Mouse (Mus musculus): ENCODE data around the gene Mast2. TPM values are rescaled to one million over a fixed set of nuclear protein-coding genes. Genes with fewer than 3 reads are reported as not detected.

The Mast2 gene
- polyA plus RNA-seq, 1 experiment: 224 TPM

DNA sequence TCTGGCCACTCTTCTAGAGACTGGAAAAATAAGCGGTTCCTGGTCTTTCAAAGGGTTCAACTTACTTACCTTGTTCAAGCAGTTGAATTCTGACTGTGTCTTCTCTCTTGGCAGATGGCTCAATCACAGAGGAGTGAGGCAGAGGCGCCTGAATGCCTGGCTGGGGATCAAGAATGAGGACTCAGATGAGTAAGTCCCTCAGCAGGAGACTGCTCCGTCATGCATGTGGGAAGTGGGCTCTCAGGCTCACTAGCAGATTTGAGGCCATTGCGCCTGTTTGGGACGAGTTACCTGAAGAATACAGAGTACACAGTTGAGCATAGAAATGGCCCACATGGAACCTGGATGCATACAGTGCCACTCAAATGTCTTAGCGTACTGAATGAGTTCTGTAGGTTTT lies 172.4 kb downstream of the Mast2 start:
- WGBS: 92% methylated on average over 6 of the region's 6 CpGs
- H3K27me3 ChIP-seq (ENCODE audit: control insufficient read depth, insufficient read depth, low read length): no peaks in the 10 kb centered on the region
- H3K36me3 ChIP-seq (ENCODE audit: control insufficient read depth, insufficient read depth, low read length): peaks cover 8% of the 10 kb centered on the region; the same call in 1 of the 2 replicates

DNA sequence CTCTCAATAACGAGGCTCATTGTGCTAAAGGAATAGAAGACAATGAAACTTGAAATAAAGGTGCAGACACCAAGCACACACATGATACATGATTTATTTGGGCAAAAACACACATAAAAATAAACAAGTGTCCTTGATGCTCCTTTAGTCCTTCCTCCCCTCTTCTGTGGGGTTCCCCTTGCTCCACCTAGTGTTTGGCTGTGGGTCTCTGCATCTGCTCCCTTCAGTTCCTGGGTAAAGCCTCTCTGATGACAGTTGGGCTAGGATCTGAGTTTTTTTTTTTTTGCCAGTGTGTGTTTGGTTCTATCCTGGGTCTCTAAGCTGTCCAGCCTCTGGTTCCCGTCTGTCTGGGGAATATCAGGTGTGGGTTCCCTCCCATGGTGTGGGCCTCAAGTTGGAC lies 181.8 kb downstream of the Mast2 start:
- TF ChIP-seq POLR2A (IDR thresholded peaks at IDR 0.05; ENCODE audit: low read depth, low read length): no peak
- TF ChIP-seq CTCF (IDR thresholded peaks at IDR 0.05; ENCODE audit: extremely low read depth, insufficient read length, insufficient replicate concordance, low read depth, low read length): no peak
- H3K27ac ChIP-seq (ENCODE audit: insufficient read depth, low read depth, low read length): no peak overlapping the region
- H3K4me1 ChIP-seq (ENCODE audit: control insufficient read depth, insufficient read depth, insufficient read length, low read length): no peaks in the 10 kb centered on the region
- H3K4me3 ChIP-seq (ENCODE audit: low read depth, low read length): no peak overlapping the region
- no peaks in the 10 kb centered on the region for H3K27me3 ChIP-seq (ENCODE audit: control insufficient read depth, insufficient read depth, low read length)
- no peaks in the 10 kb centered on the region for H3K36me3 ChIP-seq (ENCODE audit: control insufficient read depth, insufficient read depth, low read length)
- WGBS: 80% methylated on average over 2 of the region's 2 CpGs

More for the DNA sequence above, 172.4 kb downstream of the Mast2 start:
- no peaks in the 10 kb centered on the region for H3K4me1 ChIP-seq (ENCODE audit: control insufficient read depth, insufficient read depth, insufficient read length, low read length)
- no peak overlapping the region for H3K4me3 ChIP-seq (ENCODE audit: low read depth, low read length)
- H3K27ac ChIP-seq (ENCODE audit: insufficient read depth, low read depth, low read length): no peak overlapping the region
- TF ChIP-seq POLR2A (IDR thresholded peaks at IDR 0.05; ENCODE audit: low read depth, low read length): no peak
- TF ChIP-seq CTCF (IDR thresholded peaks at IDR 0.05; ENCODE audit: extremely low read depth, insufficient read length, insufficient replicate concordance, low read depth, low read length): no peak

DNA sequence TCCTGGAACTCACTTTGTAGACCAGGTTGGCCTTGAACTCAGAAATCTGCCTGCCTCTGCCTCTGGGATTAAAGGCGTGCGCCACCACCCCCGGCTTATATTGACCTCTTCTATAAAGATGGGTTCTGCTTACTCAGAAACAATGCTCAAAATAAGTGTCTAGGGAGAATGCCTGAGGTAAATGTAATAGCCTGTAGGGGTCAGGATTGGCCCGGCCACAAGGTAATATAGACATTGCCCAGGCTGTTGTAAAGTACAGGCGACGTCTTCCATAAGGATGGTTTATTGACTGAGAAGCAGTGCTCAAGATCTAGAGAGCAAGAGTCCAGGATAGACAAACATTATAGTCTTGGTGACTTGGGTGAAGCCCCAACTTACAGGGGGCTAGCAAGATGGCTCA lies 195.8 kb downstream of the Mast2 start:
- Histone ChIP-seq H3K36me3 (ENCODE audit: control insufficient read depth, insufficient read depth, low read length) (no peaks in the 10 kb centered on the region), H3K27me3 (ENCODE audit: control insufficient read depth, insufficient read depth, low read length) (no peaks in the 10 kb centered on the region), H3K4me1 (ENCODE audit: control insufficient read depth, insufficient read depth, insufficient read length, low read length) (no peaks in the 10 kb centered on the region), H3K4me3 (ENCODE audit: low read depth, low read length) (no peak overlapping the region), H3K27ac (ENCODE audit: insufficient read depth, low read depth, low read length) (no peak overlapping the region)
- WGBS: 88% methylated on average over 6 of the region's 6 CpGs
- TF ChIP-seq POLR2A (IDR thresholded peaks at IDR 0.05; ENCODE audit: low read depth, low read length) (no peak), CTCF (IDR thresholded peaks at IDR 0.05; ENCODE audit: extremely low read depth, insufficient read length, insufficient replicate concordance, low read depth, low read length) (no peak)

Other genes starting within 250 kb of the Mast2 start
- gene Pik3r3, start 242.6 kb downstream of the Mast2 start, polyA plus RNA-seq (2012; rRNA removed): 1.8 and 2.7 TPM in 2 replicates
- gene Ipp, start 43.4 kb upstream of the Mast2 start, polyA plus RNA-seq (2012; rRNA removed): 0.29 and 1.1 TPM in 2 replicates
- 0.94 and 2.6 TPM in 2 replicates for gene Tmem69, start 91.8 kb upstream of the Mast2 start, polyA plus RNA-seq (2012; rRNA removed)
- 23.1 and 31.2 TPM in 2 replicates for gene Gpbp1l1, start 93.5 kb upstream of the Mast2 start, polyA plus RNA-seq (2012; rRNA removed)
- 4.1 and 4.3 TPM in 2 replicates for gene Ccdc17, start 132.5 kb upstream of the Mast2 start, polyA plus RNA-seq (2012; rRNA removed)
- gene Nasp, start 163.8 kb upstream of the Mast2 start, polyA plus RNA-seq (2012; rRNA removed): 0.62 and 0.96 TPM in 2 replicates
- 304 and 652 TPM in 2 replicates for gene Akr1a1, start 187.5 kb upstream of the Mast2 start, polyA plus RNA-seq (2012; rRNA removed)
- gene Prdx1, start 221.4 kb upstream of the Mast2 start, polyA plus RNA-seq (2012; rRNA removed): 40.5 and 74.0 TPM in 2 replicates
- gene Mmachc, start 244.2 kb upstream of the Mast2 start, polyA plus RNA-seq (2012; rRNA removed): 2.0 and 2.1 TPM in 2 replicates
- 5.0 and 8.9 TPM in 2 replicates for gene Ccdc163, start 244.3 kb upstream of the Mast2 start, polyA plus RNA-seq (2012; rRNA removed)

All from small intestine, adult 2 months (tissue).